Mouse (Mus musculus) ES-Bruce4 (cell line): ENCODE measurements around the gene Eif6.

Source experiments
- CTCF ChIP-seq: IDR thresholded peaks from one replicate; pipeline ENCODE4 v1.8.1; 2011; ENCODE audit warnings: low read depth, low read length
- POLR2A ChIP-seq: IDR thresholded peaks from one replicate; pipeline ENCODE4 v1.8.1; 2011; ENCODE audit warnings: low read length; ENCODE audit not compliant: insufficient read depth

DNA sequence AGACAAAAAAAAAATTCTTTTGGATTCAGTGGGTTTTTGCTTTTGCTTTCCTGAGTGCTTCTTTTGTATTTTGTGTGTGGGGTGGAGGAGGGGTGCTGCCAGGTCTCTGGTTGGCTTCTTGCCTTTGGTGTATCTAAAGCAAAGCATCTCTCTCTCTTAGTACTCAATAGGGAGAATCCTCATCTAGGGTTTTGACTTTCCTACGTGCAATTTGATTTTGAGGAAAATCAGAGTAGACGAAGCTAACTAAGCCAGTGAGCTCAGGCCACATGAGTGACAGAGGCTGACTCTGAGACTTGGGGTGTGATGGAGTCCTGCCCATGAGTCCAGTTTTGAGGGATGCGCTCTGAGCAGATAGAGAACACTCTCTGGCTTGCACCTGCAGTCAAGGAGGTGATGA lies 47.2 kb downstream of the Eif6 start:
- TF ChIP-seq POLR2A (no peak), CTCF (no peak)
